Mouse (Mus musculus) forebrain, embryonic 13.5 days (tissue): Measurements from ENCODE around the gene Zfp148. TPM values are rescaled to one million over a fixed set of nuclear protein-coding genes. Genes with fewer than 3 reads are reported as not detected.
"Not testable (repeated sequence)": the region's sequence is repeated elsewhere in the genome, so short reads cannot be mapped to it uniquely, and the experiment has no call there.

Source experiments
- ATAC-seq: fragments of 200-750 bp; cut with Nextera tagmentation; 2 replicates; pipeline ENCODE4 v1.8.0; 2017
- H3K27ac ChIP-seq: fragments of 300-500 bp; sonication (generic); 2 replicates; pipeline ENCODE4 v1.5.1; 2015; ENCODE audit warnings: inconsistent platforms, mild to moderate bottlenecking, moderate library complexity
- H3K27me3 ChIP-seq: fragments of 300-500 bp; sonication (generic); 2 replicates; pipeline ENCODE4 v1.6.1; 2015; ENCODE audit warnings: mild to moderate bottlenecking, inconsistent platforms
- H3K36me3 ChIP-seq: fragments of 300-500 bp; sonication (generic); 2 replicates; pipeline ENCODE4 v1.6.1; 2015; ENCODE audit warnings: mild to moderate bottlenecking, inconsistent platforms; ENCODE audit not compliant: poor library complexity, severe bottlenecking
- H3K4me1 ChIP-seq: fragments of 300-500 bp; sonication (generic); 2 replicates; pipeline ENCODE4 v1.6.1; 2015; ENCODE audit warnings: inconsistent platforms
- H3K4me2 ChIP-seq: fragments of 300-500 bp; sonication (generic); 2 replicates; pipeline ENCODE4 v1.6.1; 2015; ENCODE audit warnings: inconsistent platforms, mild to moderate bottlenecking, moderate library complexity
- H3K4me3 ChIP-seq: fragments of 300-500 bp; sonication (generic); 2 replicates; pipeline ENCODE4 v1.5.1; 2015; ENCODE audit warnings: mild to moderate bottlenecking, inconsistent platforms
- H3K9ac ChIP-seq: fragments of 300-500 bp; sonication (generic); 2 replicates; pipeline ENCODE4 v1.6.1; 2015; ENCODE audit warnings: mild to moderate bottlenecking, inconsistent platforms
- H3K9me3 ChIP-seq: fragments of 300-500 bp; sonication (generic); replicated peaks from 2 replicates; pipeline ENCODE4 v1.6.1; 2016; ENCODE audit warnings: inconsistent platforms
- WGBS: fragments of 180-500 bp; shearing (Covaris S2); methylation state at CpG from one replicate; pipeline ENCODE4 v1.1.7; 2015; 5-methylcytosine and 5-hydroxymethylcytosine counted together
- polyA plus RNA-seq: library from polyadenylated mRNA; unstranded; fragments of >200 nt; fragmentation: Nextera tagmentation; extraction: Ambion mirVana; gene quantifications from 2 replicates; pipeline ENCODE4 v1.2.1, GENCODE M21; 2015

The Zfp148 gene
- 66.6 and 66.7 TPM in 2 replicates for polyA plus RNA-seq

- WGBS: 3% methylated on average over 43 of the region's 50 CpGs
- Histone ChIP-seq H3K27ac (peak within 1 kb of the TSS; percentile 96), H3K4me3 (peak within 1 kb of the TSS; percentile 91), H3K4me2 (peak within 1 kb of the TSS; percentile 95), H3K9ac (peak within 1 kb of the TSS; percentile 98), H3K4me1 (peaks cover 33% of the 10 kb centered on the region)
- H3K36me3 ChIP-seq, H3K27me3 ChIP-seq, H3K9me3 ChIP-seq: not testable (repeated sequence)
- ATAC-seq: peak; percentile 94
These were observed at the start of gene Zfp148 for GRCm38 (mm10) chr16:33379944-33380881. Zfp148 (plus strand) TSS chr16:33380836.

GRCm38 (mm10) chr16:33333015-33333414 is 47.6 kb upstream of the Zfp148 start:
- ATAC-seq: no peak
- H3K27me3 ChIP-seq: no peaks in the 10 kb centered on the region
- H3K4me3 ChIP-seq: no peak overlapping the region
- H3K4me1 ChIP-seq: no peaks in the 10 kb centered on the region
- H3K27ac ChIP-seq: no peak overlapping the region
- no peaks in the 10 kb centered on the region for H3K36me3 ChIP-seq
- no peak overlapping the region for H3K9ac ChIP-seq
- 90% methylated on average over 14 of the region's 14 CpGs for WGBS
- H3K9me3 ChIP-seq: no peaks in the 10 kb centered on the region; the same call in 1 of the 2 replicates
- no peak overlapping the region for H3K4me2 ChIP-seq

- Histone ChIP-seq H3K4me3 (no peak overlapping the region), H3K4me2 (no peak overlapping the region), H3K9ac (no peak overlapping the region), H3K36me3 (no peaks in the 10 kb centered on the region), H3K27ac (no peak overlapping the region), H3K9me3 (no peaks in the 10 kb centered on the region), H3K27me3 (no peaks in the 10 kb centered on the region), H3K4me1 (no peaks in the 10 kb centered on the region)
- peak; percentile 65 for ATAC-seq
- 13% methylated on average over 8 of the region's 8 CpGs for WGBS
These were observed 43.5 kb upstream of the Zfp148 start for GRCm38 (mm10) chr16:33337177-33337576.

GRCm38 (mm10) chr16:33337681-33338080 is 43.0 kb upstream of the Zfp148 start:
- Histone ChIP-seq H3K4me1 (no peaks in the 10 kb centered on the region), H3K27ac (no peak overlapping the region), H3K27me3 (no peaks in the 10 kb centered on the region), H3K9ac (no peak overlapping the region), H3K9me3 (no peaks in the 10 kb centered on the region), H3K36me3 (no peaks in the 10 kb centered on the region), H3K4me2 (no peak overlapping the region), H3K4me3 (no peak overlapping the region)
- no peak for ATAC-seq
- 89% methylated on average over 10 of the region's 10 CpGs for WGBS

GRCm38 (mm10) chr16:33338492-33338891 is 42.1 kb upstream of the Zfp148 start:
- Histone ChIP-seq H3K4me1 (no peaks in the 10 kb centered on the region), H3K9me3 (no peaks in the 10 kb centered on the region), H3K9ac (no peak overlapping the region), H3K27me3 (no peaks in the 10 kb centered on the region), H3K36me3 (no peaks in the 10 kb centered on the region), H3K27ac (no peak overlapping the region), H3K4me2 (no peak overlapping the region), H3K4me3 (no peak overlapping the region)
- ATAC-seq: no peak
- 78% methylated on average over 4 of the region's 4 CpGs for WGBS

- H3K4me1 ChIP-seq: peaks cover 3% of the 10 kb centered on the region; the same call in 1 of the 2 replicates
- ATAC-seq: no peak
- H3K4me3 ChIP-seq: no peak overlapping the region
- no peaks in the 10 kb centered on the region for H3K36me3 ChIP-seq
- H3K9ac ChIP-seq: no peak overlapping the region
- no peaks in the 10 kb centered on the region for H3K9me3 ChIP-seq
- no peak overlapping the region for H3K27ac ChIP-seq
- 80% methylated on average over 2 of the region's 2 CpGs for WGBS
- H3K4me2 ChIP-seq: no peak overlapping the region
- no peaks in the 10 kb centered on the region for H3K27me3 ChIP-seq
These were observed 41.2 kb upstream of the Zfp148 start for GRCm38 (mm10) chr16:33339476-33339875.

GRCm38 (mm10) chr16:33342356-33342755 is 38.3 kb upstream of the Zfp148 start:
- ATAC-seq: no peak
- Histone ChIP-seq H3K9me3 (no peaks in the 10 kb centered on the region), H3K4me3 (no peak overlapping the region), H3K27ac (no peak overlapping the region), H3K36me3 (no peaks in the 10 kb centered on the region), H3K27me3 (no peaks in the 10 kb centered on the region), H3K4me2 (no peak overlapping the region), H3K9ac (no peak overlapping the region), H3K4me1 (peaks cover 9% of the 10 kb centered on the region)
- WGBS: 33% methylated on average over 1 of the region's 1 CpGs

GRCm38 (mm10) chr16:33343106-33343505 is 37.5 kb upstream of the Zfp148 start:
- ATAC-seq: no peak
- H3K9me3 ChIP-seq: no peaks in the 10 kb centered on the region
- 78% methylated on average over 5 of the region's 5 CpGs for WGBS

GRCm38 (mm10) chr16:33343601-33344000 is 37.0 kb upstream of the Zfp148 start:
- H3K4me1 ChIP-seq: peaks cover 9% of the 10 kb centered on the region
- H3K4me3 ChIP-seq: no peak overlapping the region
- no peak for ATAC-seq
- H3K9ac ChIP-seq: no peak overlapping the region
- H3K27ac ChIP-seq: no peak overlapping the region
- H3K27me3 ChIP-seq: no peaks in the 10 kb centered on the region
- no peak overlapping the region for H3K4me2 ChIP-seq
- 94% methylated on average over 7 of the region's 7 CpGs for WGBS
- no peaks in the 10 kb centered on the region for H3K36me3 ChIP-seq
- H3K9me3 ChIP-seq: no peaks in the 10 kb centered on the region

More at GRCm38 (mm10) chr16:33343106-33343505, 37.5 kb upstream of the Zfp148 start:
- H3K9ac ChIP-seq: no peak overlapping the region
- no peaks in the 10 kb centered on the region for H3K27me3 ChIP-seq
- no peak overlapping the region for H3K4me3 ChIP-seq
- no peak overlapping the region for H3K27ac ChIP-seq
- no peaks in the 10 kb centered on the region for H3K36me3 ChIP-seq
- H3K4me1 ChIP-seq: peaks cover 9% of the 10 kb centered on the region
- H3K4me2 ChIP-seq: no peak overlapping the region

- no peaks in the 10 kb centered on the region for H3K36me3 ChIP-seq
- WGBS: 36% methylated on average over 9 of the region's 9 CpGs
- H3K27ac ChIP-seq: no peak overlapping the region
- H3K4me1 ChIP-seq: peaks cover 9% of the 10 kb centered on the region
- peak; percentile 55 for ATAC-seq
- H3K4me2 ChIP-seq: no peak overlapping the region
- H3K9ac ChIP-seq: 0 out of 2 replicates have a peak overlapping the region, but pooled peaks have one; percentile 26
- H3K9me3 ChIP-seq: no peaks in the 10 kb centered on the region
- no peaks in the 10 kb centered on the region for H3K27me3 ChIP-seq
- H3K4me3 ChIP-seq: no peak overlapping the region
These were observed 36.3 kb upstream of the Zfp148 start for GRCm38 (mm10) chr16:33344379-33344778.

- Histone ChIP-seq H3K27me3 (no peaks in the 10 kb centered on the region), H3K4me2 (no peak overlapping the region), H3K4me3 (no peak overlapping the region), H3K4me1 (peaks cover 9% of the 10 kb centered on the region), H3K9me3 (no peaks in the 10 kb centered on the region), H3K27ac (no peak overlapping the region), H3K36me3 (no peaks in the 10 kb centered on the region), H3K9ac (no peak overlapping the region)
- WGBS: 76% methylated on average over 4 of the region's 4 CpGs
- ATAC-seq: no peak
These were observed 35.8 kb upstream of the Zfp148 start for GRCm38 (mm10) chr16:33344875-33345274.

GRCm38 (mm10) chr16:33346376-33346775 is 34.3 kb upstream of the Zfp148 start:
- Histone ChIP-seq H3K9ac (no peak overlapping the region), H3K36me3 (no peaks in the 10 kb centered on the region), H3K4me1 (peaks cover 9% of the 10 kb centered on the region), H3K4me3 (no peak overlapping the region), H3K27me3 (no peaks in the 10 kb centered on the region), H3K4me2 (no peak overlapping the region), H3K27ac (no peak overlapping the region), H3K9me3 (no peaks in the 10 kb centered on the region)
- 66% methylated on average over 3 of the region's 3 CpGs for WGBS
- no peak for ATAC-seq
